Mouse (Mus musculus): ENCODE measurements around the gene Plppr5.

Plppr5 gene

DNA sequence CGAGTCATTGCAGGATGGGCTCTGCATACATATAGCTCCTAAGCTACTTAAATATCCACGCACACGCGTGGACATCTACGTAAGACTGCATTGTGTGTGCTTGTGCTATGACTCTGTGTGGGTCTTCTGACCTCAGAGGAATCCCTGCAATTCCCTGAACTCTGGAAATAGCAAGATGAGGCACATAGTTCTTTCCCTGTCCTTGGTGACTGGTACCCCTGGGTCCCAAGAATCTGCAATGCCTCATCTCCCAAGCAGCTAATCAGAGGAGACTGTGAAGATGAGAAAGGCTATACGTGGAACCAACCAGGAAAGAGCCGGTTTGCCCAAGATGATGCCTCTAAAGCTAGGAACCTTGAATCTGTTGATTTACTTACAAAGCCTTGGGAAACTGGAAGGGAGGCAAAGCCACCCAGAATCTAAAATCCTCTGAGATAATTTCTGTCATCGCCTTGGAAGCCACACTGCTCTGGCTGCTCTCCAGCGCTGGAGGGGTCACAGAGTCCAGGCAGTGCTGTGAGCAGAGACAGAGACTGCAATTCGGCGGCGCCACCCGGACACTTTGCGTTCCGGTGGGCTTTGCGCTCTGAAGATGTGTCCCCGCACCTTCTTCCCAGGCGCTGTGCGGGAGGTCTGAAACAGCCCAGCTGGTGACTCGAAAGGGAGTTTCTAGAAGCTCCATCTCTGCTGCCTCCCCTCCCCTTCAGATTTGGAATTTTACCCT, at the start of gene Plppr5:
Gene Plppr5 (plus strand): TSS at position 308 of the 724 bp plus-strand sequence.
- peak; percentile 60 for DNase-seq

DNA sequence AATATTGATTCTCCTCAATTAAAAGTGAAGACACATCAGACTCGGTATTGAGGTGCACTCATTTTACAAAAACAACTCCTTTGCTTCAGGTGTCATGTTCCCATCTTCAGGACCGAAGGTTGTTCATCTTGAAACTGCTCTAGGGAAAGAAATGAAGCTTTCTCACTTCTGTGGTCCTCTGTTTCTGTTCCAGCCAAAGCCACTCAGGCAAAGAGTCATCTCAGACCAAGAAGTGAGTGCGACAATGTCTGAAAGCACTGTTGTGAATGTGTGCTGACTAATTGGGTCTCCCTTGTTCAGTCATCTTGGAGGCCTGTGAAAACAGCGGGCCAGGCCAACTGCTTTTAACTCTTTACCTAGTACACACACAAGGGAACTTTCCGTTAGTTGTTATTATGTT, 24.7 kb upstream of the Plppr5 start:
- no peak for DNase-seq

GRCm38 (mm10) chr3:117550526-117550925, 24.1 kb upstream of the Plppr5 start:
- DNase-seq: no peak

DNA sequence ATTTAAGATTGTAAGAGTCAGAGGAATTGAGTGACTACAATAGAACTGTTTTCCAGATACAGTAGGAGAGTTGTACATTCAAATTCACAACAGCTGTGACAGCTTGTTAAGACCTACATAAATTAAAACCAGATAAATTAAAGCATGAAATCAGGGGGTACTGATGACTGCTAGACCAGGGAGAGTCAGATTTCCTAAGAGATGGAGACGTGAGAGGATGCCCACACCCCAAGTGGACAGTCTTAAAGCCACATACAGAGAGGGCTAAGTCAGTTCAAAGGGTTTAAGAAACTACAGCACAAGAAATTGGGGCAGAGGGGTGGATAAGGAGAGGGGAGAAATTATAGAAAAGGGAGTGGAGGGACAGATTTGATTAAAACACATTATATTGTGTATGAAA, 17.7 kb upstream of the Plppr5 start:
- no peak for DNase-seq

GRCm38 (mm10) chr3:117575253-117575927, 754 bp downstream of the Plppr5 start:
- DNase-seq: peak; percentile 53

DNA sequence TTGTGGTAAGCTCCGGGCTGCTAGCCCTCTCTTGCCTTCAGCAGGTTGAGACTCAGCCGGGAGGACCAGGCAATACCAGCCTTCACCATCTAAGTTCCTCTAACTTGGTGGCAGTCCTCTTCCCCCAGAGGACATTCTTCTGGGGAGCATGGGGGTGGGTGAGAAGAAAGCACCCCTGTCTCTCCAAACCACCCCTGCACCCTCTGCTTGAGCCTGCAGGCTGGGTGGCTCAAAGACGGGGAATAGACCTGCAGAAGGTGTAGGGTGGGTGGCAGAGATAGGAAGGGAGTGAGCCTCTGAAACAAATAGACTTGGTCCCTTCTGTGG, 1.3 kb downstream of the Plppr5 start:
- no peak for DNase-seq

DNA sequence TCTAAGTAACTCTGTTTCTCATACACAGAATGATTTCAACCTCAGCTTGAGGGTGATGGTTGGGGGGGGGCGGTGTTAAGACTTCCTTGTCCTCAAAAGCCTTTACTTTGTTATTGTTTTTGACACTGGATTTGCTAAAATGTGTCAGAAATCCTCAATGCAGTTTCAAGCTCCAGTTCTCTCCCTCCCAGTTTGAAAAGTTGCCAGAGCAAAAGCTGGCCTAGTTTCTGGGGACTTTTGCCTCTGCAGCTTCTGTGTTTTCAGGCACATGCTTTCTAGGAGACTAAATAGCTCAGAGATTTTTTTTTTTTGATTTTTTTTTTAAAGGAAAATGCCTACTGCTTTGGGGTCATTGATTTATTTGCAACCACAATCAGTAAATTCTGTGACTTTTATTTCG, 2.7 kb downstream of the Plppr5 start:
- DNase-seq: no peak

DNA sequence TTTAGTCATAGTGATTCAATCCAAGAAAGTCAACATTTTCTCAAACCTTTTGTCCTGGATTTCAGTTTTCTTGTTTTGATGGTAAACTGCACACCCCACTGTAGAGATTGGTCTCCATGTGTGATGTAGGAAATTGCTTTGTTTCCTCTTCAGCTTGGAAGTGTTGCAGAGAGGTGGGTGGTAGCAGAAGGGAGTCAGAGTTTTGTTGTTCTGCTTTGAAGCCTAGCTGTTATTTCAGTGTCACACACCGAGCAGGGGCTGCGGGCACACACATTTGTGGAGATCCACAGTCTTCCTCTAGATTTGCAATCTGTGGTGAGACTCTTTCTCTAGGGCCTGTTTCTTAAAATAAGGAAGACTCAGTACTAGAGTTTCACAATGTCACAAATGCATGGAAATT, 8.0 kb downstream of the Plppr5 start:
- no peak for DNase-seq

DNA sequence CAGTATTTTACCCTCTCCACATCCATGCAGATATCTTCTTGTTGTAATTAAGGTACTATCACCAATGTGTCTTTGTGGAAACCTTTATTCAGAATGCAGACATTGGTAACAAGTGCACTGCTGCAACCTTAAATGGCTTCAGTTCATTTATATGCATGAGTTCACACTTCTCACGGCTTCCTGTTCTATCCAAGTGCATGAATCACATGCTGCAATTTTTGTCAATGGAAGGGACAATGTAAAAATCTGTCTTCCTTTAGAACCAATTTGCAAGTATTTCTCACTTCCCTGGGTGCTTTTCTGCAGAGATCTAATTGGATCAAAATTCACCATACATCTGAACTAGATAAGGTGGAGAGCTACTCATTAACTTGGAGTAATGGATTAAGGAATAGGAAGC, 27.8 kb downstream of the Plppr5 start:
- no peak for DNase-seq

GRCm38 (mm10) chr3:117603458-117603857, 28.8 kb downstream of the Plppr5 start:
- DNase-seq: no peak

GRCm38 (mm10) chr3:117606383-117606782, 31.7 kb downstream of the Plppr5 start:
- no peak for DNase-seq

GRCm38 (mm10) chr3:117611453-117611852, 36.8 kb downstream of the Plppr5 start:
- DNase-seq: no peak

GRCm38 (mm10) chr3:117614856-117615255, 40.2 kb downstream of the Plppr5 start:
- DNase-seq: no peak

DNA sequence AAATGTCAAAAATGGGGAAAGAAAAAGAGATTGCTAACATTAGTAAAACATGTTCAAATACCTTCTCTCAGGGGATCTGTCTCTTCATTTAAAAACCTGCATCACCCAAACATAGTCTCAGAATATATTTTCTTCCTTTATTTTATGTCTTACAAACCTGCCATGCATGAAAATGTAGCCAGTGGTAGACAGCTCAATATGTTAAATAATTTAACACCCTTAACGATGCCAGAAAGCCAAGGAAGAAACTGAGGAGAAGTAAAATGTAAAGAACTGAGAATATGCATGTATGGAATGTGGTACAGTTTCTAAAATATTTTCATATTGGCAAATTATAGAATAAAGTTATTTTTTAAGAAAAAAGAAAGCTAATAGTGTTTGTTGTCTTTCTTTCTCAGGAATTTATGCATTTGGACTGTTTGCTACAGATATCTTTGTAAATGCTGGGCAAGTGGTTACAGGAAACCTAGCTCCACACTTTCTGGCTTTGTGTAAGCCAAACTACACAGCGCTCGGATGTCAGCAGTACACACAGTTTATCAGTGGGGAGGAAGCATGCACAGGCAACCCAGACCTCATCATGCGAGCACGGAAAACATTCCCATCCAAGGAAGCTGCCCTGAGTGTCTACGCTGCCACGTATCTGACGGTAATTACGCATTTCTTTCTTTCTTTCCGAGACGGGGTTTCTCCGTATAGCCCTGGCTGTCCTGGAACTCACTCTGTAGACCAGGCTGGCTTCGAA, 50.8 kb downstream of the Plppr5 start:
- DNase-seq: no peak

DNA sequence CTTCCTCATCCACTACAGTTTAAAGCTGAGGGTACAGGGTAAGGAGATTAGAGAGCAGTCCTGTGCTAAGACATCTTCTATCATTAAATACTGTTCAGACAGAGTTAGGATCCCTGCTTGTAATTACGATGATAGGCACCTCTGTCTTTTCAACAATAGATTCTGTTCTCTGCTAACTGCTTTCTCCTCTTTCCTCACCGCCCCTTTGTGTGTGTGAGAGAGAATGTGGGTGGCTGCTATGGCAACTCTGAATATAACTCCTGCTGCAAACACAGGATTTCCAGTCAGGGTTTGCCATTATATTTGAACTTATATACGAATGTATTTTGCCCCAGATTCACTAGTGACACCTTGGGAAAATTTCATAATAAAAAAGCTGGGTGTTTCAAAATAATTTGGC, 54.2 kb downstream of the Plppr5 start:
- no peak for DNase-seq

DNA sequence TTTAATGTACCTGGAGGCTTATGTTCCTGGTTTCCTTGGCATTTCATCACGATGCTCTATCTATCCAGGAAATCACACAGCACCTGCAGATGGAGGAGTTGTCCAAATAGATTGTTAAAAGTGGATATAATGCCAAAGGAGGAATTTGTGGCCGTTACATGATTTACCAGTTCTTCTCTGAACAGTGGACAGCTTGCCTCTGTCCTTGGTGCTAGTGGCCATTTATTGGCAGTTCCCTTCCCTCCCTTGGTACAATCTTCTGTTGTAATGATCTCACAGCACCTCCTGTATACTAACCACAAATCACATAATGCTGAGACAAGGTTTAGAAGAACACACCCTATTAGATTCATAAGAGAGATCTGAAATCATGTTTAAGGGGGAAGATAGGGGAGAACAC, 55.7 kb downstream of the Plppr5 start:
- no peak for DNase-seq

DNA sequence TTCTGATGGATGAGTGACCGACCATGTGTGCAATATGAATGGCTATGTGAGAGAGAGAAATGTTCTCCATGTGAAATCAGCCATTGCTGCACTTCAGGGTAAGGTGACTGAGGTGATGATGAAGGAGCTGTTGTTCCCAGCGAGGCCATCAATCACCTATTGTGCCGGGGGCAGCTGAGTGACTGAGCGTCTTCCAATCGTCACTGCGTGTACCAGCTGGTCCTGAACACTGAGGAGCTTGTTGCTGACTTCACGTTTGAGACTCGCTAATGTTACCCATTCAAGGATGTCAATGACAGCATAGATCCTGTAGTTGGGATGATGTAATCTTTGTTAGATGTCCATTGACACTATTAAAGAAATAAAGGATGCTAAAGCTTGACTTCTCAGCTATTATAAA, 74.0 kb downstream of the Plppr5 start:
- DNase-seq: no peak

DNA sequence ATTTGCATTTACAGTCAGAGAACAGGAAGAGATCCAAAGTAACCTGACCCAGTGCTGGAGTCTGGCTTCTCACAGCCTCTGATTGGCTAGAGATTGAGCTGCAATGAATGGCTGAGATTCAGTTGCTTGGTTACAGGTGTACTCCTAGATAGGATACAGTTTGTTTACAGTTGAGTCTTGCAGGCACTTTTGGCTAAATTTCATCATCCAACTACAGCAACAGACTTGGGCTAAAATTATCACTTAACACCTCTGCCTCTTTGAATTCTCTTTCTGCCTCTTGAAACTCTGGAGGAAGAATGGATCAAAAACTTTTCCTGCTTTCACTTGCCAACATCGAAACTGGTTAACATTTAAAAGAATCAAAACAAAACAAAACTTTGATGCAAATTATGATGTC, 89.7 kb downstream of the Plppr5 start:
- no peak for DNase-seq

DNA sequence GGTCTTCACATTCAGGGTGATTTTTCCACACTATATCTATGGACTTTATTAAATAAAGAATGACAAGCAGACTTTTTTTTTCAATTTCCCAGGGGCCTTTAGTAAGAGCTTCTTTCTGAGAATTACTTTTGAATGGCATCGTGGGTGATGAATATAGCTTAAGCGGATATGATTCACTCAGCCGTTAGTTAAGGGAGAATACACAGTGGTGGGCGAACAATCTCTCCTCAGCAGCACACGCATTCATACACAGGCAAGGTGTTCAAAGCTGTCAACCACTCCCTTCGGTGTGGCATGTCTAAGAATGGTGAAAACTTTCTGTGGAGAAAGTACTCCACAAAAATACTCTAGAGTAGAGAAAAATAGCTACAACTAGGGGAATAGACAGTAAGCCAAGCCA, 104.6 kb downstream of the Plppr5 start:
- DNase-seq: no peak

GRCm38 (mm10) chr3:117684640-117685039, 110.0 kb downstream of the Plppr5 start:
- no peak for DNase-seq

GRCm38 (mm10) chr3:117686036-117686435, 111.4 kb downstream of the Plppr5 start:
- peak; percentile 14 for DNase-seq

DNA sequence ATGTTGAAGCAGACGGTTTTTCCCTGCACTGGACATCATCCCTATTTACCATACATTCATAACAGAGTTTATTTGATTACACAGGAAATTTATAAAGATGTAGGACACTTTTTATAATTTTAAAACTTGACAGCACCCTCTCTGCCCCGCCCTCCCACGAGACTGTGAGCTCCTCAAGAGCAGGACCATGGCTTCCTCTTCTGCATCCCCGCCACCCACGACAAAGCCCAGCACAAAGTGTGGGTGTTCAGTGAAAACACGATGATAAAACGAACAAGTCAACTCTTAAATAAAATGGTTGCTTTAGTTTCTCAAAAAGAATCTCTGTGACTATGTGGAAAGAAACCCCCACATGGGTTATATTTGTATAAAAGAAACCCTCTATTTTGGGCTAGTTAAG, 112.0 kb downstream of the Plppr5 start:
- DNase-seq: peak; percentile 27

GRCm38 (mm10) chr3:117694736-117695135, 120.1 kb downstream of the Plppr5 start:
- DNase-seq: no peak

DNA sequence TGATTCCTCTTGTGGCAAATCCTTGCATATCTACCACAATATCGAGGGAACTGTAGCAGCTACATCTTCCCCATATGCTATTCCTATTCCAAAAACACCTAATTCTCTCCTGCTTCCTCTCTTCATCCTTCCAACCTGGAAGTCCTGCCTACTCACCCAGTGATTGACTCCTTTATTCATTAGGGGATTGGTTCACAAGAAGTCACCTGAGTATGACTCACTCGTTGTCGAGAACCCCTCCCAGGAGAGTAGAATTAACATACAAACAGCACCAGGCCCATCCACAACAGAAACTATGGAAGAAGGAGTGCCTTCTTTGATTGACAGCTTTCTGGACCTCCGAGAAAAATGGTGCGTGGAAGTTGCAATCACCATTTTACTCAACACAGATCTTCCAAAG, 121.7 kb downstream of the Plppr5 start:
- no peak for DNase-seq
